Mouse (Mus musculus): ENCODE results near the gene Spp2. TPM values are rescaled to one million over a fixed set of nuclear protein-coding genes. Genes with fewer than 3 reads are reported as not detected.

The Spp2 gene
- not detected in 2 replicates for polyA plus RNA-seq (2012; rRNA removed)

GRCm38 (mm10) chr1:88406807-88407198 lies at the start of gene Spp2:
TSS of gene Spp2 (plus strand) at chr1:88406961.

Other genes with a start within 250 kb of the Spp2 start
- 0.04 and 0.32 TPM in 2 replicates for gene Ugt1a5, start 240.9 kb upstream of the Spp2 start, polyA plus RNA-seq (2012; rRNA removed)
- gene Ugt1a2, start 206.4 kb upstream of the Spp2 start, polyA plus RNA-seq (2012; rRNA removed) = 0.09 TPM in 1 of 2 replicates, not detected in the other
- gene Dnajb3, start 201.2 kb upstream of the Spp2 start, polyA plus RNA-seq (2012; rRNA removed) = 0.15 and 0.60 TPM in 2 replicates
- gene Ugt1a1, start 195.0 kb upstream of the Spp2 start, polyA plus RNA-seq (2012; rRNA removed) = 1.1 and 1.6 TPM in 2 replicates
- 0.19 and 0.48 TPM in 2 replicates for gene Mroh2a, start 180.0 kb upstream of the Spp2 start, polyA plus RNA-seq (2012; rRNA removed)
- 5.2 and 6.9 TPM in 2 replicates for gene Hjurp, start 129.3 kb upstream of the Spp2 start, polyA plus RNA-seq (2012; rRNA removed)
- gene Trpm8, start 129.3 kb upstream of the Spp2 start, polyA plus RNA-seq (2012; rRNA removed) = not detected in 2 replicates
- not detected in 2 replicates for gene Glrp1, start 103.1 kb downstream of the Spp2 start, polyA plus RNA-seq (2012; rRNA removed)

Data from stomach, adult 2 months (tissue).